Mouse (Mus musculus): Measurements from ENCODE around the gene Them7. TPM values are rescaled to one million over a fixed set of nuclear protein-coding genes. Genes with fewer than 3 reads are reported as not detected.
A peak's percentile ranks its signal among the peaks of the same experiment; 100 is the strongest.

The Them7 gene
- polyA plus RNA-seq, 1 experiment from 2014 or later: 0.06 TPM

DNA sequence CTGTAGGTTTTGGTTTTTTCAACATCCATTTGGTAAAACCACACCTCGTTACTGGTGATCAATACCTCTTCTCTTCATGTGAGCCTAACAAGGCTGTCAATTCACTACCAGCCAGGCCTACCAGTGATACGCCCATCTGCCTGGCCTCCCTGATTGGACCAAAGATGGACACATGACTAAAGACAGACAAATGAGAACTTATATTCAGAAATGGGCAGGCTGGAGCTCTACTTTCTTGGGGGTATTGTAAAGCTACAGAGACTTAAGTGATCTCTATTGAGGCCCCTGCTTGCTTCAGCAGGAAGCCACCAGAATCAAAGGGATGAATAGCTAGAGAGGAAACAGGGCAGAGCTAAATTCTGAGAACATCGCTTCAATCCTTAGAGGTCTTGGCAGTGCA is 133.9 kb downstream of the Them7 start:
- TF ChIP-seq CTCF (IDR thresholded peaks at IDR 0.05; ENCODE audit: low read depth) (no peak), EP300 (optimal IDR thresholded peaks at IDR 0.05) (no peak)
- Histone ChIP-seq H3K4me2 (replicated peaks; ENCODE audit: low read depth) (no peak overlapping the region), H3K36me3 (ENCODE audit: control insufficient read depth, insufficient read depth, low read length) (no peaks in the 10 kb centered on the region), H3K9ac (ENCODE audit: low read length) (no peak overlapping the region), H3K9me3 (ENCODE audit: control insufficient read depth, low read length) (no peaks in the 10 kb centered on the region), H3K27me3 (ENCODE audit: control insufficient read depth, insufficient read depth, low read length) (no peaks in the 10 kb centered on the region), H3K27ac (replicated peaks) (no peak overlapping the region), H3K4me3 (ENCODE audit: low read depth, low read length) (no peak overlapping the region), H3K4me1 (replicated peaks; ENCODE audit: control insufficient read depth, insufficient read depth) (no peaks in the 10 kb centered on the region)
- ATAC-seq (ENCODE audit: low FRiP score, low TSS enrichment): no peak
- 85% methylated on average over 3 of the region's 3 CpGs for WGBS
- no peak for DNase-seq (ENCODE audit: low spot score)

DNA sequence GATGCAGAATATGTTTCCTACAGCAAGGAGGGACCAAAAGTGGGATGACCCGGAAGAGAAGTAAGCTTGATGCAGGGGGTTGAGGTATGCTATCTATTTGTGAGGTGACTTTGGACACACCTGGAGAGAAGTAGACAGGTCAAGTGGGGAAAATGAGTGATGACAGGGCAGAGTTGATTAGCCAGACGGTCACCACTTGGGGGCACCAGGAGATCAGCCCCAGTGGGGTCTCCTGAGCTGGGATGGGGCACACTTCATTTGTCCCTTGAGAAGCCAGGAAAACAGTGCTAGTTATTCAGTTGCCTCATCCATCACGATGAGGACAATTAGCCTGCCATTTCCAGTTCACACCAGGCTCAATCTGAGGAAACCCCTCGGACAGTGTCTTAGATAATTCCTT is 143.5 kb downstream of the Them7 start:
- 27% methylated on average over 4 of the region's 4 CpGs for WGBS

GRCm38 (mm10) chr2:105370240-105370639 is 146.1 kb downstream of the Them7 start:
- Histone ChIP-seq H3K4me2 (replicated peaks; ENCODE audit: low read depth) (no peak overlapping the region), H3K27ac (replicated peaks) (no peak overlapping the region), H3K4me1 (replicated peaks; ENCODE audit: control insufficient read depth, insufficient read depth) (no peaks in the 10 kb centered on the region), H3K27me3 (ENCODE audit: control insufficient read depth, insufficient read depth, low read length) (no peaks in the 10 kb centered on the region), H3K9ac (ENCODE audit: low read length) (no peak overlapping the region), H3K36me3 (ENCODE audit: control insufficient read depth, insufficient read depth, low read length) (no peaks in the 10 kb centered on the region), H3K9me3 (ENCODE audit: control insufficient read depth, low read length) (no peaks in the 10 kb centered on the region), H3K4me3 (ENCODE audit: low read depth, low read length) (no peak overlapping the region)
- ATAC-seq (ENCODE audit: low FRiP score, low TSS enrichment): no peak
- 26% methylated on average over 10 of the region's 10 CpGs for WGBS
- no peak for DNase-seq (ENCODE audit: low spot score)
- TF ChIP-seq CTCF (IDR thresholded peaks at IDR 0.05; ENCODE audit: low read depth) (no peak), EP300 (optimal IDR thresholded peaks at IDR 0.05) (no peak)

More for the DNA sequence above, 143.5 kb downstream of the Them7 start:
- H3K4me1 ChIP-seq (replicated peaks; ENCODE audit: control insufficient read depth, insufficient read depth): no peaks in the 10 kb centered on the region
- no peaks in the 10 kb centered on the region for H3K9me3 ChIP-seq (ENCODE audit: control insufficient read depth, low read length)
- H3K9ac ChIP-seq (ENCODE audit: low read length): no peak overlapping the region
- DNase-seq (ENCODE audit: low spot score): no peak
- H3K36me3 ChIP-seq (ENCODE audit: control insufficient read depth, insufficient read depth, low read length): no peaks in the 10 kb centered on the region
- H3K4me2 ChIP-seq (replicated peaks; ENCODE audit: low read depth): no peak overlapping the region
- ATAC-seq (ENCODE audit: low FRiP score, low TSS enrichment): no peak
- H3K27me3 ChIP-seq (ENCODE audit: control insufficient read depth, insufficient read depth, low read length): no peaks in the 10 kb centered on the region
- H3K27ac ChIP-seq (replicated peaks): no peak overlapping the region
- H3K4me3 ChIP-seq (ENCODE audit: low read depth, low read length): no peak overlapping the region
- no peak for TF ChIP-seq EP300 (optimal IDR thresholded peaks at IDR 0.05)
- TF ChIP-seq CTCF (IDR thresholded peaks at IDR 0.05; ENCODE audit: low read depth): peak; percentile 45

- no peak overlapping the region for H3K27ac ChIP-seq (replicated peaks)
- no peaks in the 10 kb centered on the region for H3K36me3 ChIP-seq (ENCODE audit: control insufficient read depth, insufficient read depth, low read length)
- no peaks in the 10 kb centered on the region for H3K4me1 ChIP-seq (replicated peaks; ENCODE audit: control insufficient read depth, insufficient read depth)
- WGBS: 32% methylated on average over 14 of the region's 14 CpGs
- H3K9ac ChIP-seq (ENCODE audit: low read length): no peak overlapping the region
- H3K4me2 ChIP-seq (replicated peaks; ENCODE audit: low read depth): no peak overlapping the region
- H3K9me3 ChIP-seq (ENCODE audit: control insufficient read depth, low read length): no peaks in the 10 kb centered on the region
- no peak for ATAC-seq (ENCODE audit: low FRiP score, low TSS enrichment)
- no peak for TF ChIP-seq EP300 (optimal IDR thresholded peaks at IDR 0.05)
- TF ChIP-seq CTCF (IDR thresholded peaks at IDR 0.05; ENCODE audit: low read depth): no peak
- H3K27me3 ChIP-seq (ENCODE audit: control insufficient read depth, insufficient read depth, low read length): no peaks in the 10 kb centered on the region
- no peak overlapping the region for H3K4me3 ChIP-seq (ENCODE audit: low read depth, low read length)
- no peak for DNase-seq (ENCODE audit: low spot score)
Observed at GRCm38 (mm10) chr2:105370698-105371097, 146.6 kb downstream of the Them7 start.

DNA sequence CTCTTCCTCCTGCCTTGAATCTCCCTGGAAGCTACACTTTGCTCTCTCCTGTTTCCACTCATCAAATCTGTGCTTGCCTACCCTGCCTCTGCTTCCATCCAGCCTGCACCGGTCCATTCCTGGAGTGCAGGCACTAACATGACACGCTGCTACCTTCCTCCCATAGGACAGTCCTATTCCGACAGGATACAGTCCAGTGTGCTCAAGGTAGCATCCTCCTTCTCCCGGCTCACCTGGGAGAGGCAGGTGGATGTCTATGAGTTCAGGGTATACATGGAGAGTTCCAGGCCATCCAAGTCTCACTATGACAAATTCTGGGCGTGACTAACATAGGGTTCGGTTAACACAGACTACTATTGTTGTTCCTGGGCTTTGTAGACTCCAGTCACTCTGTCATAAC is 148.0 kb downstream of the Them7 start:
- H3K4me2 ChIP-seq (replicated peaks; ENCODE audit: low read depth): no peak overlapping the region
- H3K4me1 ChIP-seq (replicated peaks; ENCODE audit: control insufficient read depth, insufficient read depth): no peaks in the 10 kb centered on the region
- ATAC-seq (ENCODE audit: low FRiP score, low TSS enrichment) (no peak), DNase-seq (ENCODE audit: low spot score) (no peak)
- 86% methylated on average over 6 of the region's 6 CpGs for WGBS
- no peak for TF ChIP-seq CTCF (IDR thresholded peaks at IDR 0.05; ENCODE audit: low read depth)
- no peak for TF ChIP-seq EP300 (optimal IDR thresholded peaks at IDR 0.05)
- H3K27me3 ChIP-seq (ENCODE audit: control insufficient read depth, insufficient read depth, low read length): no peaks in the 10 kb centered on the region
- no peak overlapping the region for H3K9ac ChIP-seq (ENCODE audit: low read length)
- no peaks in the 10 kb centered on the region for H3K9me3 ChIP-seq (ENCODE audit: control insufficient read depth, low read length)
- no peak overlapping the region for H3K4me3 ChIP-seq (ENCODE audit: low read depth, low read length)
- H3K36me3 ChIP-seq (ENCODE audit: control insufficient read depth, insufficient read depth, low read length): no peaks in the 10 kb centered on the region
- no peak overlapping the region for H3K27ac ChIP-seq (replicated peaks)

DNA sequence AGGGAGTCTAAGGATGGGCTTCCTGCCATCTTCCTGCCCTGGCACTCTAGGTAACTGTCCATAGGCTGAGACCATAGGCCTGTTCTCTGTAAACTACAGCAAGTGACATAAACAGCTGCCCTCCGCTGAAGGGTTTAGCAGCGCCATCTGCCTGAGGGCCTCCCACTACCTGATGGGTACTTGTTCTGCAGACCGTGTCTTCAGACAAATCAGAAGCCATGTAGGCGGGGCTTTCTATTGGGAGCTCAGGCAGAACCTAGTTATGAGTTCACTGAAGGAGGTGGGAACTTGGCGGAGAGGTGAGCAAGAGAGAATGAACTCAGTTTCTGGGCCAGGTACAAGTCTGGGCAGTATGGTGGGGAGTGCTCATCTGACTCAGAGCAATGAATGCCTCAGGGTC is 148.6 kb downstream of the Them7 start:
- Histone ChIP-seq H3K36me3 (ENCODE audit: control insufficient read depth, insufficient read depth, low read length) (no peaks in the 10 kb centered on the region), H3K9ac (ENCODE audit: low read length) (no peak overlapping the region), H3K4me2 (replicated peaks; ENCODE audit: low read depth) (no peak overlapping the region), H3K4me1 (replicated peaks; ENCODE audit: control insufficient read depth, insufficient read depth) (no peaks in the 10 kb centered on the region), H3K4me3 (ENCODE audit: low read depth, low read length) (no peak overlapping the region), H3K9me3 (ENCODE audit: control insufficient read depth, low read length) (no peaks in the 10 kb centered on the region), H3K27me3 (ENCODE audit: control insufficient read depth, insufficient read depth, low read length) (no peaks in the 10 kb centered on the region), H3K27ac (replicated peaks) (peak overlapping the region; percentile 54)
- DNase-seq (ENCODE audit: low spot score) (no peak), ATAC-seq (ENCODE audit: low FRiP score, low TSS enrichment) (peak; percentile 45; the same call in 1 of the 2 replicates)
- 67% methylated on average over 5 of the region's 5 CpGs for WGBS
- 0 out of 2 replicates have a peak, but pooled peaks have one; percentile 7 for TF ChIP-seq CTCF (IDR thresholded peaks at IDR 0.05; ENCODE audit: low read depth)
- TF ChIP-seq EP300 (optimal IDR thresholded peaks at IDR 0.05): no peak

Measured in stomach, postnatal 0 days (tissue).